Mouse (Mus musculus) hindbrain, postnatal 0 days (tissue): ENCODE results near the gene Kcnmb1. TPM values are rescaled to one million over a fixed set of nuclear protein-coding genes. Genes with fewer than 3 reads are reported as not detected.

Source experiments
- ATAC-seq: fragments of 200-750 bp; cut with Nextera tagmentation; 2 replicates; pipeline ENCODE4 v1.8.0; 2017; ENCODE audit warnings: mild to moderate bottlenecking, moderate TSS enrichment, moderate library complexity
- DNase-seq: peaks from one replicate; pipeline ENCODE4 v3.0.0-alpha.2; 2015; ENCODE audit warnings: low spot score
- H3K27ac ChIP-seq: fragments of 300-500 bp; sonication (generic); 2 replicates; pipeline ENCODE4 v1.5.1; 2014; ENCODE audit warnings: mild to moderate bottlenecking
- H3K27me3 ChIP-seq: fragments of 300-500 bp; sonication (generic); 2 replicates; pipeline ENCODE4 v1.6.1; 2014; ENCODE audit warnings: low read length, mixed read lengths; ENCODE audit not compliant: insufficient read depth
- H3K36me3 ChIP-seq: fragments of 300-500 bp; sonication (generic); 2 replicates; pipeline ENCODE4 v1.6.1; 2014; ENCODE audit warnings: low read length, mixed read lengths; ENCODE audit not compliant: insufficient read depth
- H3K4me1 ChIP-seq: fragments of 300-500 bp; sonication (generic); 2 replicates; pipeline ENCODE4 v1.6.1; 2014; ENCODE audit warnings: antibody characterized with exemption, low read length, mixed read lengths; ENCODE audit not compliant: insufficient read depth
- H3K4me2 ChIP-seq: fragments of 300-500 bp; sonication (generic); 2 replicates; pipeline ENCODE4 v1.6.1; 2014; ENCODE audit warnings: low read depth, mild to moderate bottlenecking, low read length, moderate library complexity, mixed read lengths
- H3K4me3 ChIP-seq: fragments of 300-500 bp; sonication (generic); 2 replicates; pipeline ENCODE4 v1.5.1; 2014; ENCODE audit warnings: low read length
- H3K9ac ChIP-seq: fragments of 300-500 bp; sonication (generic); replicated peaks from 2 replicates; pipeline ENCODE4 v1.6.1; 2014; ENCODE audit warnings: mild to moderate bottlenecking, low read length, moderate library complexity, mixed read lengths
- H3K9me3 ChIP-seq: fragments of 300-500 bp; sonication (generic); 2 replicates; pipeline ENCODE4 v1.6.1; 2016; ENCODE audit warnings: low read length, mixed read lengths
- CTCF ChIP-seq: IDR thresholded peaks from 2 replicates; pipeline ENCODE4 v1.5.1; 2016; ENCODE audit warnings: antibody characterized with exemption, control low read depth, low read depth
- WGBS: fragments of 180-500 bp; shearing (Covaris S2); extraction: QIAGEN DNeasy Blood & Tissue Kit; methylation state at CpG from one replicate; pipeline ENCODE4 v1.1.7; 2014; 5-methylcytosine and 5-hydroxymethylcytosine counted together
- polyA plus RNA-seq: library from polyadenylated mRNA; unstranded; fragments of >200 nt; fragmentation: Nextera tagmentation; extraction: Ambion mirVana; gene quantifications from 2 replicates; pipeline ENCODE4 v1.2.1, GENCODE M21; 2015
- total RNA-seq: library from RNA; depleted of rRNA; stranded (reverse); fragments of >200 nt; gene quantifications from 2 replicates; pipeline ENCODE4 v1.2.3, GENCODE M21; 2014

The Kcnmb1 gene
- total and polyA plus RNA-seq, 2 experiments from 2014 or later, result 0.08 to 0.26 TPM

DNA sequence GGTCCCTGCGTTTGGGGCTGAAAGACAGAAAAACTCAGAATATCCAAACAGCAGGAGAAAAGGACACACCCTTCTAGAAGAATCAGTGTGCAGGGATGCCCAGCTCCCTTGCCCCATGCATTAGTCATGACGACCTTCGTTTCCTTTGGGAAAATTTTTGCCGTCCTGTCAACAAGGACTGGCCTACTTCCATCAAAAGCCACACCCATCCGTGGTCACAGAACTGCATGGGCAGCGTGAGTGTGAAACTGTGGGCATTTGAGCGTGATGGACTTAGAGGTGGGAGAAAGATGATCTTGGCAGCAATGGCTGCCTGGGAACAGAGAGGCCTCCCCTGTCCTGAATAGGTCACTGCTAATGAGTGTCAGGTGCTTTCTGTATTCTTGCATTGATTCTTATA lies 9.3 kb downstream of the Kcnmb1 start:
- TF ChIP-seq CTCF, result no peak
- Histone ChIP-seq H3K4me3 (no peak overlapping the region), H3K27me3 (no peaks in the 10 kb centered on the region), H3K9ac (no peak overlapping the region), H3K9me3 (no peaks in the 10 kb centered on the region), H3K4me2 (no peak overlapping the region), H3K36me3 (no peaks in the 10 kb centered on the region), H3K4me1 (no peaks in the 10 kb centered on the region), H3K27ac (no peak overlapping the region)
- DNase-seq (no peak), ATAC-seq (no peak)
- 76% methylated on average over 7 of the region's 7 CpGs for WGBS

DNA sequence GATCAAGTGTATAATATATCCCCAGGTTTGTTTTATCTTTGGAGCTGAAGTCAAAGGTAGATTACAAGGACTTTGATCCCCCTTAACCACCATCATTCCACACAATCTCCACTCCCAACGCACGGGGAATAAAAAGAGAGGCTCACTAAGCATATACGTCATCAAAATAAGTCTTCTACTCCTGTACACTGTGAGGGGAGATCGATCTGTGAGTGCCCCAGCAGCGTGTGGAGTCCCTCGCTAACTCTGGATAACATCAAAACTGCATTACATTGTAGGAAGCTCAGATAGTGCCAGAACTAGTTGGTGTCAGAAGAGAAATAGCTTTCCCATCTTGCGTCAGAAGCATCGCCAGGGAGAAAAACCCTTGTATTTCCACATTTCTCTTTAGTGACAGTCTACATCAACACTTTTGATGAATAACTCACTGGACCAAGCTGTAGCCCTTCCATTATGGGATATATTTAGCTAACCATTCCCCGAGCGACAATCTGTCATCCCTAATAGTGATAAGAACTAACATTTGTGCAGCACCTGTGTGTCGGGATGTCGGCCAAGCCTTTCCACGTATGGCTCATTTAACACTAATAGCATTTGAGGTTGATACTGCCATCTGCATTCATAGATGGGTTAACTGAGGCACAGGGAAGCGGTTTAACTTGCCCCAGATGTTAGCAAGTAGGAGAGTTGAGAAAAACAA lies 11.7 kb downstream of the Kcnmb1 start:
- Histone ChIP-seq H3K27me3 (no peaks in the 10 kb centered on the region), H3K27ac (no peak overlapping the region), H3K9ac (no peak overlapping the region), H3K4me1 (no peaks in the 10 kb centered on the region), H3K9me3 (no peaks in the 10 kb centered on the region), H3K4me2 (no peak overlapping the region), H3K36me3 (no peaks in the 10 kb centered on the region), H3K4me3 (no peak overlapping the region)
- 64% methylated on average over 14 of the region's 14 CpGs for WGBS
- ATAC-seq (no peak), DNase-seq (peak; percentile 65)
- no peak for TF ChIP-seq CTCF

DNA sequence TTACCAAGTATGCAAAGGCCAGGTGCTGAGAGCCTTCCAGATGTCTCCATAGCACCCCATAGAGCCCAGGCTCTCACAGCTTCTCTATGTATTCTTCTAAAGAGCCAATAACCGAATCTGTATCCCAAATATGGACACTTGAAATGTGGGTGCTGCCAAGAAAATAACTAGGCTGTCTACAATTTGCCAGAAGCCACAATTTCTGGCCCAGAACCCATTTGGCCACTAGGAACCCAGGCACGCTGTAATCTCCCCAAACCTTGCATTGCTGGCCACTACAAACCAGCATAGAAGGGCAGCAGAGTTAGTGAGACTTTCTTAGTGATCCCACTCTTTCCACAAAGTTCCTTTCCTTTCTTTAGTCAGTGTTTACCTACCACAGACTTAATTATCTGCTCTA lies 12.3 kb downstream of the Kcnmb1 start:
- H3K9ac ChIP-seq, result no peak overlapping the region
- no peaks in the 10 kb centered on the region for H3K27me3 ChIP-seq
- H3K36me3 ChIP-seq, result no peaks in the 10 kb centered on the region
- H3K4me3 ChIP-seq, result no peak overlapping the region
- no peak overlapping the region for H3K27ac ChIP-seq
- H3K9me3 ChIP-seq, result no peaks in the 10 kb centered on the region
- DNase-seq (no peak), ATAC-seq (no peak)
- TF ChIP-seq CTCF, result no peak
- H3K4me2 ChIP-seq, result no peak overlapping the region
- WGBS, result 65% methylated on average over 2 of the region's 2 CpGs
- H3K4me1 ChIP-seq, result no peaks in the 10 kb centered on the region

DNA sequence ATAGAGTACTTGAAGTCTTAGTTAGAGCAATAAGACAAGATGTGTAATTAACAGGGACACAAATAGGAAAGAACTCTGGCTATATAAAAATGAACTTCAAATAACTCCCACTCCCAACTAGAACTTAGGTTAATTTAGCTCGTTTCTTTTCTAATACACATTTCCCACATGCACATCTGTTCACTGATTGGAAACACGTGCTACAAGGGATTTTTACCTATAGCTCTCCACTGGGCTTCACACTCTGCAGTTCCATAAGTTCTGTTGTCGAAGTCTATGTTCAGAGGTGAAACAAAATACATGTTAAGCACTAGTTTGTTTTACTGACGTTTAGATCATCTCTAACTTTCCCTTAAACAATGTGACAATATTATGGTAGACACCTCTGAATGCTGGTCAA lies 17.3 kb downstream of the Kcnmb1 start:
- H3K27ac ChIP-seq, result no peak overlapping the region
- ATAC-seq (no peak), DNase-seq (no peak)
- no peak overlapping the region for H3K9ac ChIP-seq
- peaks cover 4% of the 10 kb centered on the region; the same call in 1 of the 2 replicates for H3K27me3 ChIP-seq
- 82% methylated on average over 4 of the region's 4 CpGs for WGBS
- H3K4me2 ChIP-seq, result no peak overlapping the region
- no peaks in the 10 kb centered on the region for H3K9me3 ChIP-seq
- H3K36me3 ChIP-seq, result no peaks in the 10 kb centered on the region
- TF ChIP-seq CTCF, result no peak
- no peak overlapping the region for H3K4me3 ChIP-seq
- no peaks in the 10 kb centered on the region for H3K4me1 ChIP-seq

DNA sequence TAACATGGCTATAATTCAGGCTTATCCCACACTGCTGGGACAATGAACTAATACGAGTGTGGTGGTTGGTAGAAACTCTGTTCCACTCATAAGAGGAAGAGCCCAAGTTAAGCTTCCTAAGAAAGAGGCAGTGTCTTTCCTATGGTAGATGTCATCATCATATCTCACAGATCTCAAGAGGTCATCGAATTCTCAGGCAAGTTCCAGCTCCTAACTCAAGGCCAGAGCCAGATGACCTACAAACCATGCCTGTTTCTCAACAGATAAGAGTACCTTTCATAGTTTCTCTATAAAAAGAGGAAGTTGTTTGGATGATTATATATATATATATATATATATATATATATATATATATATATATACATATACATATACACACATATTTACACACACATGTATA lies 23.7 kb downstream of the Kcnmb1 start:
- WGBS, result 91% methylated on average over 2 of the region's 2 CpGs
- no peaks in the 10 kb centered on the region for H3K36me3 ChIP-seq
- H3K27me3 ChIP-seq, result no peaks in the 10 kb centered on the region; the same call in 1 of the 2 replicates
- no peak overlapping the region for H3K9ac ChIP-seq
- no peak for DNase-seq
- H3K4me3 ChIP-seq, result no peak overlapping the region
- no peak overlapping the region for H3K4me2 ChIP-seq
- H3K4me1 ChIP-seq, result no peaks in the 10 kb centered on the region
- H3K27ac ChIP-seq, result no peak overlapping the region
- no peaks in the 10 kb centered on the region for H3K9me3 ChIP-seq
- TF ChIP-seq CTCF, result no peak
- ATAC-seq, result no peak

DNA sequence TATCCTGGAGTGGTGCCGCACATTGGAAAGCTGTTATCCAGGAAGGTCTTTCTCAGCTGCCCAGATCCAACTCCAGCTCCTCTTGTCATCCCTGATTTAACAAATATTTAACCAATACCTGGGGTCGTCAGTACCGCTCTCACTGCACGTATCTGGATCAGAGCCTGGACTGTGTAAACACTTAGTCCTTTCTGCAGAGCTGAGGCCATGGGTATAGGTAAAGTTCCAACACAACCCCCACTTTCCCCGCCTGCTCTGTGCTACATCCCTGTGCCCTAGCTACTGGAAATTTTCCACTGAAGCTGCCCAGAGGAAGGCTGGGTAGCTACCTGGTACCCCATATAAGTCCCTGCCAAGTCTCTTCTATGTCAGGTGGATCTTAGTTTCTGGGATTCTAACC lies 27.2 kb downstream of the Kcnmb1 start:
- peaks cover 8% of the 10 kb centered on the region for H3K4me1 ChIP-seq
- H3K4me3 ChIP-seq, result no peak overlapping the region
- WGBS, result 86% methylated on average over 5 of the region's 5 CpGs
- no peak for TF ChIP-seq CTCF
- H3K36me3 ChIP-seq, result no peaks in the 10 kb centered on the region
- ATAC-seq (no peak), DNase-seq (no peak)
- no peaks in the 10 kb centered on the region; the same call in 1 of the 2 replicates for H3K27me3 ChIP-seq
- no peak overlapping the region for H3K4me2 ChIP-seq
- H3K9me3 ChIP-seq, result no peaks in the 10 kb centered on the region
- H3K9ac ChIP-seq, result no peak overlapping the region
- H3K27ac ChIP-seq, result no peak overlapping the region

DNA sequence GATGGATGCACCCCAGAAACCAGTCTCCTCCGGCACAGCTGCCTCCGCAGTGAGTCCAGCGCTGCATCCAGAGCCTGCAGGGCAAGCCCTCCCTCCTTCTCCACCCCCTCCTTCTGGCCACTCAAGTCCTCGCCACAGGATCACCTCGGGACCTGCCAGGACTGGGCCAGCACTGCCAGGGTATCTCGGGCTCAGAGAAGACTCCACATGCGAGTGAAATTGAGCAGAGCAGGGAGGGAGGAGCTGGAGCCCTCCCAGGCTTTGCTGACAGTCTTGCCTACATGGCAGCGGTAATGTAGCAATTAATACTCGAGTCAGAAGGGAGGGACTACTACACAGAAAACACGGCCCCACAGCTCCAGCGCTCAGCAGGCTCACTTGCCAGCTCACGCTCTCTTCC lies 30.1 kb downstream of the Kcnmb1 start, which contains the start of gene Kcnip1:
Kcnip1 (minus strand) TSS at position 215 of the 400 bp plus-strand sequence.
- no peaks in the 10 kb centered on the region for H3K36me3 ChIP-seq
- peaks cover 8% of the 10 kb centered on the region for H3K4me1 ChIP-seq
- H3K4me2 ChIP-seq, result peak within 1 kb of the TSS; percentile 46
- H3K9me3 ChIP-seq, result no peaks in the 10 kb centered on the region
- H3K4me3 ChIP-seq, result peak within 1 kb of the TSS; percentile 19
- peak; percentile 85 for ATAC-seq
- 13% methylated on average over 12 of the region's 12 CpGs for WGBS
- no peak for TF ChIP-seq CTCF
- H3K27ac ChIP-seq, result no peak within 1 kb of the TSS
- no peaks in the 10 kb centered on the region; the same call in 1 of the 2 replicates for H3K27me3 ChIP-seq
- peak; percentile 64 for DNase-seq
- H3K9ac ChIP-seq, result peak within 1 kb of the TSS; percentile 28; the same call in 1 of the 2 replicates
